Mouse (Mus musculus) heart, adult 9 months (tissue): ENCODE results near the gene Tet3.

ENCODE experiments used
- DNase-seq, 2 experiments: peaks; one replicate each; pipeline ENCODE4 v3.0.0; 2022; ENCODE audit warnings: low spot score in 2 of 2

The Tet3 gene

GRCm38 (mm10) chr6:83459034-83459644 is at the start of gene Tet3:
Gene Tet3, minus strand, starts transcription at chr6:83459084.
- DNase-seq, result no peak

- no peak for DNase-seq
Observed at GRCm38 (mm10) chr6:83507168-83507546, 48.3 kb upstream of the Tet3 start.

DNA sequence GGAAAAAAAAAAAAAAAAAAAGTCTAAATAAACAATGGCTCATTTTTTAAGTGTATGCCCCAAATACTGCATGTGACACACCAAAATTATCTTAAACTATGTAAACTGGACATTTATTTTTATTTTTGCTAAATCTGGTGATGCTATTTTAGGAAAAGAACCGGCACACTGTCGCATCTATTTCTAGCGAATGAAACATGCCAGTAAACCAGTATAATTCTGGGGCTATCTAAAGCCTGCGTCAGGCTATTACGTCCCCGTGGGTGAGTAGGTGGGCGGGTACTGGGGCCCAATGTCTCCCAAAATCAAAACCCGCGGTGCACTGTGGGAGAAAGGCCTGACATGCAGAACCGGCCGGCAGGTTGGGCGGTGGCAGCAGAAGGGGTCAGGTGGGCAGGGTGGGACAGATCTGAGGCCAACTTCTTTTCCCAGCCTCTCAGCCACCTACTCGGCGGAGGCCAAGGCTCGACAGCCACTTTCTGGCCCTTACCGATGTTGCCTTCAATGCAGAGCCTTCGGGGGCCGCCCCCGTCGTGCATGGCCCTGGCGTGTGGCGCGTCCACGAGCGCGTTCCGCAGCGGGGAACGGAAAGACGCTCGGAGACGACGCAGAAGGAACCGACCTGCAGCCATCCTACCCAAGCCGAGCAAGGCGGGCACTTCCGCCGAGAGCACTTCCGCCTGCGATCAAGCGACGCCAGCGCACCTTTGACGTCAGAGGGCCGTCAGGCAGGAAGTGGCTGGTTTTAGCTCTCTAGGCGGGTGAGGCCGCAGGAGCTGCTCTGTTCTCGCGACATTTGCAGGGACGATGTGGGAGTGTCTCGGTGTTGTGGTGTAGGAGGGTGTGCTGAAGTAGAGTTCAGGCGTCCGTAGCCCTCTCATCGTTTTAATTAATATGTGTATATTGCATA is 47.6 kb upstream of the Tet3 start, which contains the start of gene Dguok:
Gene Dguok (minus strand): TSS at position 712 of the 910 bp plus-strand sequence.
- DNase-seq, result peak; percentile 98 to 99

DNA sequence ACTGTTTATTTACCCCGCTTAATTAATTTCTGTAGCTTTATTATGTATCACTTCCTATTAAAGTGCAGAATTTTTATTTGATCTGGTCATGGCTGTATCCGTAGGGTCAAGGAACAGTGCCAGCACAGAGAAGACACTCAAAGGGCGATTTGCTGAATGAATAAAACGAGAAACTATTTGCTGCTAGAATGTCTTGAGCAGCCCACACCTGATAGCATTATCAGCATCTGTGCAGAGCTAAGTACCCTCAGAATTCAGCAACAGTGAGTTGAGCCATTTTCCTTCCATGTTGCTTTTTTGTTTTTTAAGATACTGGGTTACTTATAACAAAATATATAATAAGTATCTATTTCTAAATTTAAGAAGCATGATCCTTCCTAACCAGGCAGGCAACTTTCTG is 46.7 kb upstream of the Tet3 start:
- no peak for DNase-seq

DNA sequence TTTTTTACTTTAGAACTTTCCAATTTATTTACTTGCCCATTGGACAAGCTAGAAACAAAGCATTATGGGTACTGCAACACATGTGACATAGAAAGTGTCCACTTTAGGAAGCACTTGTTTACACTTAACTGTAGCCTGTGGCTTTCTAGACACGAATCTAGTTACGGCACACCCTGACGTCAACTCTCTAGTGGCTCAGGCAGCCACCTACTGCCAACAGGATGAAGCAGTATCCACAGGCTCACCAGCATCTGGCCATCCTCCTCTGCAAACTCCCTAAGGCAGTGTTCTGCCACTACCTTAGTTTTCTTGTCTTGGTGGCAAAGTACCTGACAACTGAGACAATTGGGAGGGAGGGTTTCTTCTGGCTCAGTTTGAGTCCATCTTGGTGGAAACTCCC is 44.5 kb upstream of the Tet3 start:
- DNase-seq, result no peak

GRCm38 (mm10) chr6:83502656-83503055 is 43.8 kb upstream of the Tet3 start:
- DNase-seq, result peak; percentile 33 to 35

- DNase-seq, result no peak
Observed at GRCm38 (mm10) chr6:83501524-83502310, 42.8 kb upstream of the Tet3 start.

DNA sequence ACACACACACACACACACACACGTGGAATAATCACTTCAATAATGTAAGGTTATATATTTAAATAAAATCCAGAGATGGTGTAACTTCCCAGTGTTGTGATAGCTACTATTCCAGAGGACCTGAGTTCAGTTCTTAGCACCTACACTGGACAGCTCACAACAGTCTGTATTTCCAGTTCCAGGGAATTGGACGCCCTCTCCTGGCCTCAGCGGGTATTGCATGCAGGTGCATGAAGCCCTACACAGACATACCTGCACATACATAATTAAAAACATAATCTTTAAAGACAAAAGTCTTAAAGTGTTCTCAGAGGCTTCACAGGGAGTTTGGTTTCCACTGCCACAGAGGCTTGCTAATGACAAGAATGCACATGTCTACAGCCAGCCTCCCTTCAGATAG is 41.6 kb upstream of the Tet3 start:
- no peak for DNase-seq

GRCm38 (mm10) chr6:83499078-83499477 is 40.2 kb upstream of the Tet3 start:
- no peak for DNase-seq

GRCm38 (mm10) chr6:83496753-83497710 is 38.1 kb upstream of the Tet3 start:
- DNase-seq, result peak; percentile 33 to 59

DNA sequence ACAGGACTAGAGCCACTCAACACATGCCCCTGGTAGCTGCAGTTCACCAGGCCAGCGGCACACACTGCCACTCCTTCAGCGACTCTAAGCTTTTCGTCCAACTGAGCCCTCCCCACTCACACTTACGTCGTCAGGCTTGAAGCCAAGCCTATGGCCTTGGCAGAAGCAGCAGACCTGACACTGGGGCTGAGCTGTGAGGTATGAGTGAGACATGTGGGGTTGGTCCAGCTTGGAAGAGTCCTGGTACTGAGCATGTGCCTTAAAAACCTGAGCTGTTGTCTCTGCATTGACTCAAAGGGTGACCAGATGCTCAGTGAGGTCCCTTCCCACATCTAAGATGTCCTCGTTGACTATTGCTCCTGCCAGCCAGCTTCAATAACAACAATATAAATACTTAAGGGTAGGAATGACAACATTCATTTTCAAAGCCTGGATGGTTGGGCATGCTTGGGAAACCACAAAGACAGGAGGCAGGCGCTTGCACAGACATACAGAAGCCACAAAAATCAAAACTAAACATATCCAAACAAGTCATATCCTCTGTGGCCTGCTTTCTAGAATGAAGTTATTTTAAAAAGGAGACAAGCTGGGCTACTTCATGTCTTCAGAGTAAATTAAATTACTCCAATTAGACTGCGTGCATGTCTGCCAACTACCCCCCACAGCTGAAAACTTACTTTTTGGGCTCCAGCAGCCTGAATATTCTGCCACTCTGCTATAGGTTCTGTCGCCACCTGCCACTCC is 37.3 kb upstream of the Tet3 start:
- peak; percentile 50 to 68 for DNase-seq

- no peak for DNase-seq
Observed at GRCm38 (mm10) chr6:83490622-83491021, 31.7 kb upstream of the Tet3 start.

DNA sequence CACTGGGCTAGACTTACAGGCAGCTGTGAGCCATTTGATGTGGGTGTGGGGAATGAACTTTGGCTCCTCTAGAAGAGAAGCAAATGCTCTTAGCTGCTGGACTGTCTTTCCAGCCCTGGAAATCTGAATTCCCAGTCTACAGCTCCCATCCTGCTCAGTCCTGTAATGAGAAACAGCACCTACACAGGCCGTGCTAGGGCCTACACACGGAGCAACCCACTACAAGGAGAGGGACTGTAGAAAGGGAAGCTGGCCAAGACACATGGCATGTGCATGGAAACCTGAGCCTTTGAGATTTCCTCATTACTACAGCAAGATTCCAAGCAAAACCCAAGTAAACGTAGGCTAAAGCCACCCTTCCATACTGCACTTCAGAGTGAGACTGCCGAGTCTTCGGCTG is 29.3 kb upstream of the Tet3 start:
- DNase-seq, result no peak

GRCm38 (mm10) chr6:83487298-83487697 is 28.4 kb upstream of the Tet3 start:
- DNase-seq, result no peak

DNA sequence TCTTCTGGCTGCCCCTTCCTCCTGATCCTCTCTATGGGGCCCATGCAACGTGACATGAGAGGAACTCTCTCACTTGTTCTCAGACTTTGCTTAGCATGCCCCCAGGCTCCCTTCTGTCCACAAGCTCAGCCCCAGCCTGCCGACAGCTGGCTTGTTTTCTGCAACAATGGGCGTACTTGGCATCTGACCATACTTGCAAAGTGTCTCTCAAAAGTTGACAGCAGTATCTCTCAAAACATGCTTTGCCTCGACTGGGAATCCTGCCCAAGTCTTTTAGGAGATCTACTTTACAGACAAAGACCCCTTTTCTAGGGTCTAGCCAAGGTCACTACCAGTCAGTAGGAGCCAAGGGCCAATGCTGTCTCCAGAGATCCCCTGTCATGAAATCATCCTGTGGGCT is 27.0 kb upstream of the Tet3 start:
- no peak for DNase-seq

DNA sequence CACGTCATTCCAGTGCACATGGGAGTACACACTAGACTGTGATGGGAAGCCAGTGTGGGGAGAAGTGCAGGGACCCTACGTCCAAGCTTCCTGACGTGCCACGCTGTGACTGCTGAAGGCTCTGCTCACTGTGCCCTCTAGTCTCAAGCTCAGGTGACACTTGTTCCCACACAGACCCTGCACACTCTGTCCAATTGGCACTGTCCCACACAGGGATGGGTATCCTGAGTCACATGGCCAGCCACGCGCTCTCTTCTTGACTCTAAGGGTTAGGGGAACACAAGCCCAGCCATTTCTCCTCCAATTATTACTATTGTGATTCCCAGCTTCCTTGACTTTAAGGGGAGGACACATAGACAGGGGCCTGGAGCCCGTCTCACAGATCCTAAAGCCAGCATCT is 24.9 kb upstream of the Tet3 start:
- no peak for DNase-seq

GRCm38 (mm10) chr6:83482418-83483085 is 23.7 kb upstream of the Tet3 start:
- DNase-seq, result peak; percentile 29 to 57

DNA sequence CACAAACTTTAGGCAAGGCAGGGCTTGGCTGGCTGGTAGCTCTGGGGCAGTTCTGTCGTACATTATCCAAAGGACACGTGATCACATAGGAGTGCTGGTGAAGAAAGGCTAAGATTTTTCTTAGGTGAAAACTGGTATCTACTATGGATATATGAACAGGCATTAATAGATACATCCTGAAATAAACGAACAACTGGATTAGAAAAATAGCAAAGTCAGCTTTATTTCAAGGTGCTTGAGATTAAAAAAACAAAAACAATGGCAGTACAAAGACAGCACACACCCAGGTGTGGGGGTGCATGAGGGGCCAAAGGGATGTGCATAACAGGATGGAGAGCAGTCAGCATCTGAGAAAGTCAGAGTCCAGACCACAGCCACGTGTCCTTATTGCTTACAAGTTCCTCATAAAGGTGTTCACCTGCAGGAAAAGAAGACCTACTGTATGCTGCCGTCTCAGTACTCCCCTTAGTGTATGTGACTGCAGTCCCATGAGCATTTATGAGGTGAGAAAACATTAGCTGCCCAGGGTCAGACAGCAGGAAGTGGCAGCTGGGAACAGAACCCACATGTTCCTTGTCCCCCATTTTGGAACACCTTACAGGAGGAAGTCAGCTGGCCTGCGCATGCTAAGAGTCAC is 21.3 kb upstream of the Tet3 start:
- DNase-seq, result no peak

GRCm38 (mm10) chr6:83479193-83479592 is 20.3 kb upstream of the Tet3 start:
- no peak for DNase-seq
